Mouse (Mus musculus): Measurements from ENCODE around the gene Zfp282. TPM values are rescaled to one million over a fixed set of nuclear protein-coding genes. Genes with fewer than 3 reads are reported as not detected.

Zfp282 gene
- total RNA-seq, 2 experiments from 2014 or later: 13.1 to 15.8 TPM

- no peak for DNase-seq
Observed at GRCm38 (mm10) chr6:47903587-47903986, 26.6 kb downstream of the Zfp282 start.

GRCm38 (mm10) chr6:47904361-47904760 lies 27.4 kb downstream of the Zfp282 start:
- DNase-seq: no peak

DNA sequence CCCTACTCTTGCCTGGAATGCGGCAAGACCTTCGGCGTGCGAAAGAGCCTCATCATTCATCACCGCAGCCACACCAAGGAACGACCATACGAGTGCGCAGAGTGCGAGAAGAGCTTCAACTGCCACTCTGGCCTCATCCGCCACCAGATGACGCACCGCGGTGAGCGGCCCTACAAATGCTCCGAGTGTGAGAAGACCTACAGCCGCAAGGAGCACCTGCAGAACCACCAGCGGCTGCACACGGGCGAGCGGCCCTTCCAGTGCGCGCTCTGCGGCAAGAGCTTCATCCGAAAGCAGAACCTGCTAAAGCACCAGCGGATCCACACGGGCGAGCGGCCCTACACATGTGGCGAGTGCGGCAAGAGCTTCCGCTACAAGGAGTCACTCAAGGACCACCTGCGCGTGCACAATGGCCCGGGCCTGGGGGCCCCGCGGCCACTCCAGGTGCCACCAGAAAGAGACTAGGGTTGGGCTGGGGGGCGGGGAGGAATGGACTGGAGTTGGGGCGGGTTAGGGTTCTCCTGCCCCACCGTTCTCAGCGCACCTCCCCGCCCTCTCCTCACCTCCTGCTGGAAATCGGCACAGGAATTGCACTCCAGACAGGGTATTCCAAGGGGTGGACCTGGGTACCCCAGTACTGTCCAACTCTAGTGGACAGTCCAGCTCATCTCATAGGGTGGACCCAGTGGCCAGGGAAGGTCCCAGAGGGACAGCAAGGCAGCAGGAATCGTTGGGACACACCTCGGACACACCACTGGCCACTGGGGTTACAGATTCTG lies 28.1 kb downstream of the Zfp282 start:
- no peak for DNase-seq

DNA sequence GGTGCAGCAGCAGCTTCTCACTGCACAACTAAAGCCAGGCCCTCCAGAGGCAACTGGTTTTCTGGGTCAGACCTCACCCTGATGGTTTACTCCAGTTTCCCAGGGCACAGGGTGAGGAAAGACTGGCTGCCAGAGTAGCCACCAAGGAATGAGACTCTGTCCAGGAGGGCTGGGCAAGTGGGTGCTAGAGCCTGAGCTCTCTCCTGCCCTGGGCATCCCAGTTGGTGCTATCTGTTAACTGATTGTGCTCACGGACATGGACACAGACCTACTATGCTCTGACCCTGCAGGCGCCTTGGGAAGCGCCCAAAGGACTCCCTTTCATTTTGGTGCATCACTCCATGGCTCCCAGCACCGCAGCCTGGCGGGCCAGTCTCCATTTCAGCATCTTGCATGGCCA lies 29.3 kb downstream of the Zfp282 start:
- DNase-seq: no peak

- DNase-seq: no peak
Observed at GRCm38 (mm10) chr6:47909007-47909406, 32.0 kb downstream of the Zfp282 start.

- DNase-seq: no peak
Observed at GRCm38 (mm10) chr6:47911650-47912049, 34.6 kb downstream of the Zfp282 start.

DNA sequence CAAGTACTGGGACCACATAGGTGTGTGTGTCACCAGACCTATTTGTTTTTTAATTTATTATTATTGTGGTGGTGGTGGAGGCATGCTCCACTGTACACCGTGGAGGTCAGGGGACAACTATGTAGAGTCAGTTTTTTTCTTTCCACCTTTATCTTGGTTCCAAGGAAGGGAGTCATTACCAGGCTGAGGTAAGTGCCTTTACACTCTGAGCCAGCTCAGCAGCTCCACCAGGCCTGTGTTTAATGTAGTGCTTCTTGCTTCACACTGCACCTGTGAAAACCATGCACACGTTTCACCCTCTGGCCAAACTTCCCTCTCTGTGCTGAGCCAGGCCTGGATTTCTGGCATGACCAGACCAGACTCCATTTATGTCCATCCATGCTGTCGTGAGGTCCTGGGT lies 36.0 kb downstream of the Zfp282 start:
- no peak for DNase-seq

DNA sequence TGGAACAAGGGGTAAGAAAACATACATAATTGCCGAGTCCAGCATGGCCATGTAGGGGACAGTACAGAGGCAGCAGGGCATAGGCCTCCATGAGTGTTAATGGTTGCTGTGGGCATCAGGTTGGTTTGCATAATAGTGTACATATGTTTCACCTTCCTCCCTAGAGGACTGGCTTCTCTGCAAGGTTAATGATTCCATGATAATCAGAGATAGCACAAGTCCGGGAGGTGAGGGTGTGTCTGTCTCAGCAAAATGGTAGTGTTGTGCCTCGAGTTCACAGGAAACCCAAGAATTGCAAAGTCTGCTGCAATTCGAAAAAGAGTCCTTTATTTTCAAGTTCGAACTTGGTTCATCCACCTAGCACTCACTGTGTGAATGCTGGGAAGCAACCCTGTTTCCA lies 40.0 kb downstream of the Zfp282 start:
- DNase-seq: no peak

DNA sequence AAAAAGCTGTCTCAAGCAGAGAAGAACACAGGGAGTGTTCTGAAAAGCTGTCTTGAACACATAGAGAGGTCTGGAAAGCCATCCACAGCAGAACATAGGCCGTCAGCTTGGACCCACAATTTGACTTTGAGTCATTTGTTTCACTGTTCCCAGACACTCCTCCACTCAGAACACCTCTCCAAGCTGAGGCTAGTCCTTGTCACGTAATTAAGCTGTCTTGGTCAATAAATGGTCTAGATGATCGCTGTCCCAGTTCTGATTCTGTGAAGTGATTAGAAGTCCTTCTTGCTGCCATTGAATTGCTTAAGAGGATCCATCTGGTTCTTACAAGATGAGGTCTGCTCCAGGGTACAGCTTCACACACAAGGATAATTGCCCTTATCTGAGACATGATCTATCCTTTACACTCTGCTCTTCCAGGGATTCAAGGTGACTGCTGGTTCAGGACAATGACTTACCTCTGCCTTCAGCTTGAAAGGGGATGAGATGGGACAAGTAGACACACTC lies 41.8 kb downstream of the Zfp282 start:
- DNase-seq: no peak

DNA sequence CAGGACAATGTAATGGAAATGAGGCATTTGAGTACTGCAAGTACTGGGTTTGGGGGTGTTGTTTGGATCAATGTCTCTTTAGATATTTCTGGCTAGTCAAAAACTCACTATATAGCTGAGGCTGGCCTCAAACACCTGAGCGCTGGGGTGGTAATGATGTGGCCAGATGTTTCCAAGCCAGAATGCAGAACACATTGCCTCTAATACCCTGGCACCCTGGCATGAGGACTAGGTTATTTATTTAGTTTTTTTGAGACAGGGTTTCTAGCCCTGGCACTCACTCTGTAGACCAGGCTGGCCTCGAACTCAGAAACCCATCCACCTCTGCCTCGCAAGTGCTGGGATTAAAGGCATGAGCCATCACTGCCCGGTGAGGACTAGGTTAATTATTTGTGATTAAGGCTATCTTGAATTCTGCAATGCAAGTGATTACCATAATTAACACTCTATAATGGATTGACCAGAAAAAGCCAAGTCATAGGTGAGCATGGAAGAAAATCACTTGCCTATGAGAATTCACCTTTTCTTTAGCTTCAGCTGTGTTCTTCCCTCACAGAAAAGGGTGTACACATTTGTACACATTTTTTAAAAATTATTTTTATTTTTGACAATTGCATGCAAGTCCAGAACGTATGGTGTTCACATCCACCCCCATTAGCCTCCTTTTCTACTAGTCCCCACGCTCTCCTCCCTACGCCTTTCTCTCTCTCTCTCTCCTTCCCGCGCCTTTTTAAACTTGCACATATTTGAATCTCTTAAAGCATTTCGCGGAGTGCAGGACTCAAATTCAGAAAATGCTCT lies 42.8 kb downstream of the Zfp282 start:
- no peak for DNase-seq

GRCm38 (mm10) chr6:47920447-47921340 lies 43.7 kb downstream of the Zfp282 start, which contains the start of gene Zfp212:
TSS of gene Zfp212 (plus strand) at chr6:47920476.
- peak; percentile 86 to 87 for DNase-seq

DNA sequence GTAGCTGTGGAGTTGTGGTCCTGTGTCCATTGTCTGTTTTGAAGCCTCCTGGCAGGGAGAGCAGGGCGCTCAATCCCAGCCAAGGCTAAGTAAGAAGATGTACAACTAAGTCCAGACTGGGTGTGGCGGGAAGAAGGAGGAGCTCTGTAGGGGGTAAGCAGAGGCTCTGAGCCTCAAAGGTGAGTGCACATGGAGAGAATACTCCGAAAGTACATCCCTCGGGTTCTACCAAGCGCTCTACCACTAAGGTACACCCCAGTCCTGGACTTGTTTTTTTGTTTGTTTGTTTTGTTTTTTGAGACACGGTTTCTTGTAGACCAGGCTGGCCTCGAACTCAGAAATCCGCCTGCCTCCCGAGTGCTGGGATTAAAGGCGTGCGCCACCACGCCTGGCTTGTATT lies 65.5 kb downstream of the Zfp282 start:
- no peak for DNase-seq

DNA sequence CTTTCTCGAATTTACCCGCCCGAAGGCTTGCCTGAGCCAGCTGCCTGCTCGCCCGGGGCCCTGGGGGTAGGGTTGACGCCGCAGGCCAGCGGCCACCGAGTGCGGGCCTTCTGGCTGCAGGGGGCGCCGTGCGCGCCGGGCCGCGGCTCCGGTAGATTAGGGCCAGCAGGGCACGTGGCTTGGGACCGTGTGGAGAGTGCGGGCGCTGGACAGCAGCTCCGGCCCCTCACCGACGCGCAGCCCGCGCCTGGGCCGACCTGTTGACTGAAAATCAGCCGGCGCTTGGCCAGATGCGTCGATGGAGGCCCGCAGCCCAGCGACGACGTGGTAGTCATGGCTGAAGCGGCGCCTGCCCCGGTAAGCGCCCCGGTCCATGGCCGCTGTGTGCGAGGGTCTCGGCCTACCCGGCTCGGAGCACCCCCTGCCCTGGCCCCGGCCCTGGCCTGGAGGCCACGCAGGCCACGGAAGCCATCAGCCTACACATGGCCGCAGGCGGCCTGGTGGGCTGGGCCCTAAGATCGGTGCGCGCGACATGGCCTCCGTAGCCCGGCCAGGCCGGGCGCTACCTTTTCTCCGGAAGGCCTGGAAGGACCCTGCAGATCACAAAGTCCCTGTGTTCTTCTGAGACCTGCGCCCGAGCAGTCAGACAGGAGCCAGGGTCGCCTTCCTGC lies 66.2 kb downstream of the Zfp282 start:
- peak; percentile 50 to 55 for DNase-seq

- DNase-seq: no peak
Observed at GRCm38 (mm10) chr6:47943721-47944120, 66.7 kb downstream of the Zfp282 start.

DNA sequence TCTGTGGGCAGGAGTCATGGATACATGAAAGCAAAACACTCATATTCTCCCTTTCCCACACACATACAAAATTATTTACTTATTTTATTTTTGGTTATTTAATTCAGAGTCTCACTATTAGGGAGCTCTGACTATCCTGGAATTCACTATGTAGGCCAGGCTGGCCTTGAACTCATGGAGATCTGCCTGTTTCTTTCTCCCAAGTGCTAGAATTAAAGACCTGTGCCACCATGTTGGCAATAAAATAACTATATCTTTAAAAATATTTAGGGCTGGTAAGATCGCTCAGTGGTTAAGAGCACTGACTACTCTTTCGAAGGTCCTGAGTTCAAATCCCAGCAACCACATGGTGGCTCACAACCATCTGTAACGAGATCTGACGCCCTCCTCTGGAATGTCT lies 70.4 kb downstream of the Zfp282 start:
- no peak for DNase-seq

- DNase-seq: peak; percentile 91 to 94
Observed at GRCm38 (mm10) chr6:47953191-47953726, 76.3 kb downstream of the Zfp282 start, which contains the start of gene Zfp956. TSS of gene Zfp956 (plus strand) at chr6:47953390.

GRCm38 (mm10) chr6:47954425-47954824 lies 77.4 kb downstream of the Zfp282 start:
- DNase-seq: no peak

- no peak for DNase-seq
Observed at GRCm38 (mm10) chr6:47957816-47958215, 80.8 kb downstream of the Zfp282 start.

Data from layer of hippocampus, postnatal 36 days (tissue).